Mouse (Mus musculus) kidney, postnatal 14 days (tissue): ENCODE results near the gene Gm45717.
A peak's percentile ranks its signal among the peaks of the same experiment; 100 is the strongest.

Experiments
- DNase-seq: peaks from one replicate; pipeline ENCODE4 v3.0.0; 2022; ENCODE audit warnings: mixed read lengths

Gene Gm45717

DNA sequence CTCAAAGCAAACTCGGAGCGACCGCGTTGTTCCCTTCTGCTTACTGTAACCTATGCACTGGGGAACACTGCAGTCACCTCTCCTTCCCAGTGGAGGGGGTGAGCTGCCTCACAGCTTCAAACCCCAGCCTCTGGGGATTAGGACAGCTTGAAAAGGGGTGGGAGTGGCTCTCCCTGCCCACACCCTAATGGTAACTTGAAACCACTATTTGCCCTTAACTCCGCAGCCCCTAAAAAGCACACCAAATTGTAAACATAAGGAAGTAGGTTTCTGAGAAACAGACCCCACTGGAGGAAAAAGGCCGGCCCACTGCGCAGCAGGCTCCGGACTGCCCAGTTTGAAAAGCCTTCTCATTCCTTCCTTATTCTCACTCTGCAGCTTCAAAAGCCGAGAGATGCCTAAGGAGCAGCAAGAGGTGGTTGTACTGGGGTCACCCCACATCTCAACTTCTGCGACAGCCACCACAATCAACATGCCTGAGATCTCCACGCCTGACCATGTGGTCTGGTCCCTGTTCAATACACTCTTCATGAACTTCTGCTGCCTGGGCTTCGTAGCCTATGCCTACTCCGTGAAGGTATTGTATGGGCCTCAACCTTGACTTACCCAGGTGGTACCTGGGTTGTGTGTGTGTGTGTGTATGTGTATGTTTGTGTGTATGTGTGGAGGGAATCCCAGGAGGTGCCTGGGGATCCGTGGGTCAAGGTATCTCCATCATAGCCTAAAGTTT, 12.3 kb upstream of the Gm45717 start:
- no peak for DNase-seq

DNA sequence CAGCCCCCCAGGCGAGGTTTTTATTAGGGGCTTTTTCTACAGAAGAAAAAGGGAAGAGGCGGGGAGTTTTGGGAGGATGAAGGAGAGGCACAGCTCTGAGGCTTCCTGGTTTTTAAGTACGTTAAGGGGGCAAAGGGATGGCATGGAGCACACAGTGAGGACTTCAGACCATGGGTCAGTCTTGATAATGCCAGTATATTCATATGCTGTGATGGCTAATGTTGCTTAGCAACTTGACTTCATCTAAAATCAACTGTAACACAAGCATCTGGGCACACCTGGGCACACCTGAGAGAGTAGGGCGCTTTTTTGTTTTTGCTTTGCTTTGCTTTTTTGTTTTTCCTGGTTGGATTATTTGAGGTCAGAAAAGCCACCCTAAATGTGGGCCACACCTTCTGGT, 11.2 kb upstream of the Gm45717 start, which contains the start of gene Ifitm1:
Gene Ifitm1, plus strand, starts transcription at position 301 of the 400 bp plus-strand sequence.
- no peak for DNase-seq

DNA sequence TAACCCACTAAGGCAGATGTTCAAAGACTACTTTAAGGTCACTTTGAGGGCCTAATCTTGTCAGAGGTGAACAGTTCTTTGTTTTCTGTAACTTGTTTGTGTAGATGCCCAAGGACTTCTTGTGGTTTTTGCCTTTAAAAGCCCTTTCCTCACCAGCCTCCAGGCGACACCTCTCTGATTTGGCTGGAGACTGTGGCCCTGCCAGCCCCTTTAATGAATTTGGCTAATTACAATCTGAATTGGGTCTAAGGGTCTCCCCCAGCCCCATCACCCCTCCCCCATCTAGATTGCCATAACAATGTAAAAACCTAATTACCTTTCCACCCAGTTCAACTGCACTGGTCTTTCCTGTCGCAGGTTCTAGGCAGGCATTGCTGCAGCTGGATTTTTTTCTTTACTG, 7.0 kb upstream of the Gm45717 start:
- no peak for DNase-seq

DNA sequence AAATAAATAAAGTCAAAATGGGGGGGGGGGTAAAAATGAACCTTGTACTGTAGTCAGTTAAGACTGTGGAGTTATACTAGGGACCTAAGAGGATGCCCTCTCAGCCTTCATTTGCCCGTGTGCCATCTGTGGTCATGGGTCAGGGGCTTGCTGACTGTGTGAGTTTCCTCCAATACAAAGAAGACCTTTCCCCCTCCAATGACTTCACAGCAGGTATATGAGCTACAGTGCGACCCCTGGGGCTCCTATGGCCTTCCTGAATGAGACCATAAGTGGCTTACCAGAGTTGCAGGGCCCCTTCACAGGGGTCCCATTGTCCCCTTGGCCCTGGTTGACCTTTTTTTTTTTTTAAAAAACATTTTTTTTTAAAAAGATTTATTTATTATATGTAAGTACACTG, 5.7 kb upstream of the Gm45717 start:
- DNase-seq = no peak

DNA sequence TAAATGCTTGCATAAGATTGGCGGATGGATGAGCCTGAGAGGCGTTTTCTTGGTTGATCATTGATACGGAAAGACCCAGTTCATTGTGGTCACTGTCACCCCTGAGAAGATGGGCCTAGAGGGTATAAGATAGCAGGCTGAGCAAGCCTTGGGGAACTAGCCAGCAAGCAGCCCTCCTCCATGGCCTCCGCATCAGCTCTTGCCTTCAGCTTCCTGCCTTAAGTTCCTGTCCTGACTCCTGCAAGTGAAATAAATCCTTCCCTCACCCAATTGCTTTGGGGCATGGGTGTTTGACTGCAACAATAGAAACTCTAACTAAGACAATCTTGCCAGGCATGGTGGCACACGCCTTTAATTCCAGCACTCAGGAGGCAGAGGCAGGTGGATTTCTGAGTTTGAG, 4.3 kb upstream of the Gm45717 start:
- DNase-seq = no peak

DNA sequence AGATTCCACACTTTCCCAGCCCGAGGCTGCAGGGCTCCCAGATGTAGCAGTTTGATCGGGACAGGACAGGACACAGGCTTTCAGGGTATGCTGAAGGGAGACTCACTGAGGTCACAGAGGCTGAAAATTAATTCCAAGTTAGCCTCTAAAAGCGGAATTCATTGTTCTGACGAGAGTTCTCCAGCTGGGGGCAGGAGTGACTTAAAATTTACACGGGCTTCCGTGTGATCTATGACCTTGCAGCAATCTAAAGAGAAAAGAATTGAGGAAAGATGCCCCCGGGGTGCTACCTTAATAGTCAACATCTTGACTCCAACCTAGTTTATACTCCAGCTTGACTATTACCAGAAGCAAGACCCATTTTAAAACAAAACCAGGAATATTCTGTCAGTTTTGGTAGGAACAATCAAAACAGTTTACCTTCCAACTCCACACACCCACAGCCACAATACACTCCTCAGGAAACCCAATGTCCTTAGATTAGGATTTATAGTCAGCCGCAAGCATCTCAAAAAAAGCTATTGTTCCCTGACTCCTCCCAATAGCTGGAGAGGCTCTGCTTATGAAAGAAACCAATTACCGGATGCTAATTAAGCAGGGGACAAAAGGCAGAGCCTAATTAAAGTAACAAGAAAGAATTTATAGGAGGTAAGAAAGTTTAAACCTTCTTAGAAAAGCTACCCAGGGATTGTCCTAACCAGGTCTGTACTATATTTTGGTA, 3.6 kb upstream of the Gm45717 start:
- peak; percentile 72 for DNase-seq

DNA sequence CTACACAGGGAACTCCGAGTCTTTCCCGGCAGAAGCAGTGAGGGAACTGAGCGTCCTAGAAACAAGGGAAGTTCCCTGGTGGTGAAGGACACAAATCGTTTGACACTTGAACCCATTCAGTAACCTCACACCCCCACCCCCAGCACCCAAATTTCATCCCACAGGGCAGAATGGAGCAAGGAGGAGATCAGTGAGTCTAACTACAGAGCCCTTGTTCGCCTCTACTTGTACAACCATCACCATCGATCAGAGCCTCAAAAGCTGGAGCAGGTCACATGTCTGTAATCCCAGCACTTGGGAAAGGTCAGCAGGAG, 776 bp upstream of the Gm45717 start:
- no peak for DNase-seq

DNA sequence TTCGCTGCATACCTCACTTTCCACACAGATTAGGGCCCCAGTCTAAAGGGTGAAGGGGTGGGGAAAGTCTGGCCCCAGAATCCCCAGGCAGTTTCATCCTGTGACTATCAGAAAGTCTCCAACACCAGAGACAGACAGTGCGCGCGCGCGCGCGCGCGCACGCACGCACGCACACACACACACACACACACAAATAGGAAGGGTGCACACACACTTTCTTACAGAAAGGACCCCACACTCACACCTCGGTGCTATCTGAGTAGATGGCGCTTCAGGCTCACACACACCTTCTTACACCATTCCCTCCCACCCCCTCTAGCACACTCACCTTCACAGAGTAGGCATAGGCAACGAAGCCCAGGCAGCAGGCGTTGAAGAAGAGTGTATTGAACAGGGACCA, 395 bp downstream of the Gm45717 start:
- no peak for DNase-seq

DNA sequence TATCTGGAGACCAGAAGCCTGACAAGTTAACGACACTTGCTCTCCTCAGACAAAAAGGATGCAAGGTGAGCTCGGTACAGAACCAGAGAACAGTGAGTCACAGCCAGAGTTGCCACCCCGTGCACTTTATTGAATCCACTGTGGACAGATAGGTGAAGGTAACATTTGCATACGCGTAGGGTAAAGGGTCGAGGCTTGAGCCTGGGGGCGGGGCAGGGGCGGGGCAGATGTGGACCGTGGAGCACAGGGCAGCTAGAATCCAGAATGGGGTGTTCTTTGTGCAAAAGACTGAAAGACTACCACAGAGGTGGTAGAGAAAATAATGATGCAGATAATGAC, 1.0 kb downstream of the Gm45717 start:
- DNase-seq = no peak

DNA sequence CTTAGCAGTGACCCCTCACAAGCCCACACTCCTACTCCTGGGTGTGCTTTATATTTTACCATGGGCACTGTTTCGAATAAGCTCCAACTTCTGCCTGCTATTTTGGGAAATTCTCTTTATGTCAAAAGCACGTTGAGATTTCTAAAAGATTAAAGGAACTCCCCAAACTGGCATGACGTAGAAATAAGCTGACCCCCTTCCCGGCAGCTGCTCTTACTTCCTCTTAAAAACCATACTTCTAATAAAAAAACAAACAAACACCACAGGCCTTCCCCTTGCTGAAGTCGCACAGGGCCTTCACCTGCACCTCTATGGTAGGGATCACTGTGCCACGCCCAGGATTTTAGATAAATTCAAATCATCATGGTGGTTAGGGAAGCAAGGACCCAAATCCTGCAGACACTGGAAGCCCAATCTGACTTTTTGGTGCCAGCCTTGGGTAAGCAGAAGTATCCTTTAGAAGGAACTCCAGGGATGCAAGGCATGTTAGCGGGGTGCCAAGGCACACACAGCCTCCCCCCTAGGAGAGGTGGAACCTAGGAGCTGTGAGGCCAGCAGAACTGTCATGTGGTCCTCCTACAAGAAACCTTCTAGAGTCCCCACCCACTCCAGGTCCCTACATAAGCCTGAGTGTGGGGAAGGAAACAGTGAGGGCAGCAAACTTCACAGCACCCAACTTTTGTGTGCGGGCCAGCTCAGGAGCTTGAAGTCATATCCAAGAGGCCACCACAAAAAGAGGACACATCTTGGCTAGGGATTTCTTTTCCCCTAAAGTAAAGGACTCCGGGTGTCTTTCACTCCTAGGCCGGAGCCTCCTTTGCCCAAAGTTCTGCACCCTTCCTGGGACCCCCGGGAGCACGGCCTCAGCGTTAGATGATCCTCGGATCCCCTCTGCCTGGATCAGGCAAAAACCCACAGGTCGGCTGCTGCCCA, 1.7 kb downstream of the Gm45717 start:
- DNase-seq = no peak

DNA sequence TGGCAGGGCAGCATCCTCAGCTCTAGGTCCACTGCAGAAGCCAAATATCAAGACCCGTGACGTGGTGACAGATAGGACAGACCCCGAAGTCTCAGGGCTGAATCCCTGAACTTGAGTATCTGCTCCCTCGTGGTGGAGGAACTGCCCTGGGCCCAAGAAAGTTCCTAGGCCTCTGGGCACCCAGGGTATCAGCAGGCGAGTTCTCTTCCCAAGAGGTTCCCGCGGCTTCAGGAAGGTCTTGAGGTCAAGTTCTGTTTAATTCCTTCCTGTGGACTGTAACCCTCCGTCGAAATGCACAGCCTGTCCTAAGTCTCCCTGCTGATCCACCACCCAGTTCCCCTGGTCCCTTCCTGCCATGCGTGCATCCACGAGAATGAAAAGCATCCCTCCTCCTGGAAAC, 2.6 kb downstream of the Gm45717 start:
- DNase-seq = no peak

DNA sequence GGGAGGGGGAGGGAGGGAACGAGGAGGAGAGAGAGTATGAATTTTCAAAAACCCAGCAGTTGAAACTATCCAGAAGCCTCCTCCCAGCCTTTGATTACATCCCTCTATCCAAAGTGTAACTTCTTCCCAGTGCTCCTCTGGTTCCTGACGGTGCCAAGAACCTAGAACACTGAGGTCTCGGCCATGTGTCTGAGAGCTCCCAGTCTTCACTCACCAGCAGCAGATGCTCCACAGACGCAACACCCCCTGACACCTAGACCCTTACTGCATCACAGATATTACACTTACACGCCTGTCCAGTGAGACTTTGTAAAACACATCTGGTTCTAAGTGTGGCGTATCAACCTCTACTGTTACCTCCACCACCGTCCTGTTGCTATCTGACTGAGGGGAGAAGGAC, 3.3 kb downstream of the Gm45717 start:
- no peak for DNase-seq

DNA sequence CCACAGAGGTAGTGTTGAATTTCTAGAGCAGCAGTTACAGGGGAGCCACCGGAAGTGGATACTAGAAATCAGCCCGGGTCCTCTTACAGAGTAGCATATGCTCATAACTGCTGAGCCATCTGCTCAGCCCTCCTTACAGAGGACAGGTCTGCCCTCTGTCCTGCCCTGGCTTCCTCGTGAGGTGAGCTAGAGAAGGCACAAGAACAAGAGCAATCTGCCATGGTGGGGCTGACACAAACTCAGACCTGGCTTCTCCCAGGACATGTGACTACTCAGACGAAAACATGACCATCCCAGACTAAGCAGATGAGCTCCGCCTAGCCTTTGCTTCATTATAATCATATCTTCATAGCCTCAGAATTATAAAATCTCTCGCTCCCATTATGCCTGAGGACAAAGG, 4.0 kb downstream of the Gm45717 start:
- no peak for DNase-seq

DNA sequence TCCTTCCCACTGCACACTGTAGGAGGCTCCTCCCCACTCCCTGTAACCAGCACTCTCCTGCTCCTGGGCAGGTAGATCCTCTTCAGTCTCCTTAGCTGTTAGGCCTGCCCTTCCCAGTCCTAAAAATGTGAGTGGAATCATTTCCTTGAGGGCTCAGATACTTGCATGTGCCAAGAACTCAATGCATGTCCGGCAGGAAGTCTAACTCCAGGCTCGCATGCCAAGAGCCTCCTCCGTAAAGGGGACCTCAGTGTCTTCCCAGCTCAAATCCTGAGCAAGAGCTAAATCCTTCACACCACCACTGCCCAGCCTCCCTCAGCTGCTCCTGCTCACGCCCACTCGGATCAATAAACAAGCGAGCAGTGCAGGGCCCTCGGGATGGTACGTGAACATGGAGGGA, 4.7 kb downstream of the Gm45717 start:
- peak; percentile 75 for DNase-seq

DNA sequence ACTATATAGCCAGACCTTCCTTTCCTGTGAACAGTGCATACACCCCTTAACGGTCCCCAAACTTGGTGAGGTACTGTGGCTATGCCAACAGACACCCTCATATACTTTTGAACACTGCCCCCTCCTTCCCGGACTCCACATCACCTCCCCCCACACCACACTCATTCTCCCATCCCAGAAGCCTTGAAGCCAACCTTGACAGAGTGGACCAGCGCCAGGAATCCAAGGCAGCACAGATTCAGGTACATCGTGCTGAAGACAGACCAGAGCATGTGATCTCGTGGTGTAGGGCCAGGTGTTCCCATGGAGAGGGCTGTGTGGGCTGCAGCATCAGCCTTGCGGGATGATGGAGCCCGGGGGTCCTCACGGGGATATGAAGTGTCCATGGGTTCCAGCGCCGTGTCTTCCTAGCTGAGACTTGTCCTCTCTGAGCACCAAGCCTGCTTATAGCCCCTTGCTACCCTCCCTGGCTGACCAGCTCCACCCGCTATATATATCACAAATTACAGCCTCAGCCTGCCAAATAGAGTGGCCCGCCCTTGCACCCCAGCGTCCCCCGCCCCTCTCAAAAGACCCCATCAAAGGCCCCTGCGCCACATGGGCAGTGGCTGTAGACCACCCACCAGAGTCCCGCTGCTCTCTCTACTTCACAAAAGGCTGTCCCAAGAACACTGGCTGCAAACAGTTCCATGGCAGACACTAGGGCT, 5.8 kb downstream of the Gm45717 start, which contains the start of gene Ifitm5:
Gene Ifitm5, minus strand, starts transcription at position 468 of the 707 bp plus-strand sequence.
- no peak for DNase-seq

DNA sequence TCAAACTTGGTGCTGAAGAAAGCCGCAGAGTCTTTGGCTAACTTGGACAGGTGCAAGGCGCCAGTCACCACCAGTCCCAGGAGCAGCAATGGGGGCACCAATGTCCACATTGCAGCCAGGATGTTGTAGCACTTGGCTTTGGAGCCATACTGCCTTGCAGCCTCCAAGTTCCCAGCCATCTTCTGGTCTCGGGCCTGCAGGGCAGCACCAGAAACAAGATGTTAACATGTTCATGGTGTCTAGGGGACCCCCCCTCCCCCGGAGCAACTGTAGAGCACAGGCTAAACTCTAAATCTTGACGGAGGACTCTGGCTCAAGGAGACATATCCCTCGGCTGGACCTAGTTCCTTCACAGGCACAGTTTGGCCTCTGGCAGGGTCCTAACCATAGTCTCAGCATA, 6.5 kb downstream of the Gm45717 start:
- DNase-seq = no peak

DNA sequence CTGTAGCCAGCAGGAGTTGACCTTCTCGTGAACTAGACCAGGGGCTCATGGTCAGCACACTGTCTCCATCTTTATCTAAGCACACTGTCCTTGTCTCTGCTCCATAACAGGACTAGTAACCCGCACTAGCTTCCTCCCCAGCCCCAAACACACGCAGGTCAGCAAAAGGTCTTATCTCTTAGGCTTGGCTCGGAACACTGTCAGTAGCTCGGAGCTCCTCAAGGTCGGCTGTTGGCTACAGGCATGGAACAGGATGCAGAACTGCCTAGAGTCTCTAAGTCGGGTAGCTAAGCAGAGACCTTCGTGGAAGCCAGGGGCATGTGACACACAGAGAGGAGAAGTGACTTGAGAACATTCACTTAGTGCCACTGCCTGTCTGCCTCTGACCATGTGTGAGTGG, 7.6 kb downstream of the Gm45717 start:
- DNase-seq = no peak

DNA sequence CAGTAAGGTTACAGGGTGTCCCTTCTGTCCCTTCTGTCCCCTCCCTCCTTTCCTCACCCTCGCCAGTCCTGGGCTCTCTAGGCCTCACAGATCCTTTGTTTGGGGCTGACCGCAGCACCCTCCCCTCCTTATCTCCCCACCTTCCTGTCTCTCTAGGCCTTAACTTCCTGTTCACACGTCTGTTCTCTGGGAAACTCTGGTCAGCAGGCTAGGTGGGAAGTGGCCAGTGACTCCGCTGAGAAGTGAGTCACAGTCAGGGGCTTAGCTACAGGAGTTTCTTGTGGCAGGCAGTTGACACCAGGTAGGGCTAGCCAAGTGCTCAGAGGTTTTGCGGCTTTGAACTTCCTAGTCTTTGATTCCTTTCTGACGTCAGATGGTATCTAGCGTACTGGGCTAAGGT, 8.8 kb downstream of the Gm45717 start:
- DNase-seq = no peak

DNA sequence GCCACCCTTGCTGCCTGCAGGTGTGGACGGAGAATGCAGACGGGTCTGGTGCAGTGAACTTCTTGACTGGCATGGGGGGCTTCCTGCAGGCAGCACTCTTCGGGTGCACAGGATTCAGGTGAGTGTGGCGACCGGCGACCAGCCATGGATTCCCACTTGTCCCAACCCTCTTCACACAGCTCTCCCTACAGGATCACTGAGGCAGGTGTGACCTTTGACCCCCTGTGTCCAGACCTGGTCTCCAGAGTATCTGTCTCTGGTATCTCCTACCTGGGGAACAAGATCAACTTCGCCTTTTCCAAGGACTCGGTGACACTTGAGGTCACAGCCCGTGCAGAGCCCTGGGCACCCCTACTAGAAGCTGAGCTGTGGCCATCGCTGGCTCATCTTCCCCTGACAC, 9.4 kb downstream of the Gm45717 start:
- no peak for DNase-seq

DNA sequence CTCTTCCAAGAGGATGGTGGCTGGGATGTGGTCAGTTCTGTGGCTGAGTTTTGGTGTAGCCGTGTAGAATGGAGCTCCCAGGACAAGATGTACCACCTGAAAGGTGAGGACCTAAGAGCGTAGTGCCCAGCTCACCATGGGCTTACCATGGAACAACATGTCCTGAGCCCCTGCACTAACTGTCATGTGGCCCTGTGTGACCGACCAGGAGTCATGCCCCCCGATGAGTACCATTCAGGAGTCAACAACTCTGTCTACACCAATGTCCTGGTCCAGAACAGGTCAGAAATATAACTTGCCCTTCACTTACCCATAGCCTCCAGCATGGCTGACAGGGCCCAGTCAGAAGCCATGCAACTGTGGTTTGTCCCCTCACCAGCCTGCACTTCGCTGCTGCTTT, 10.5 kb downstream of the Gm45717 start:
- DNase-seq = no peak

DNA sequence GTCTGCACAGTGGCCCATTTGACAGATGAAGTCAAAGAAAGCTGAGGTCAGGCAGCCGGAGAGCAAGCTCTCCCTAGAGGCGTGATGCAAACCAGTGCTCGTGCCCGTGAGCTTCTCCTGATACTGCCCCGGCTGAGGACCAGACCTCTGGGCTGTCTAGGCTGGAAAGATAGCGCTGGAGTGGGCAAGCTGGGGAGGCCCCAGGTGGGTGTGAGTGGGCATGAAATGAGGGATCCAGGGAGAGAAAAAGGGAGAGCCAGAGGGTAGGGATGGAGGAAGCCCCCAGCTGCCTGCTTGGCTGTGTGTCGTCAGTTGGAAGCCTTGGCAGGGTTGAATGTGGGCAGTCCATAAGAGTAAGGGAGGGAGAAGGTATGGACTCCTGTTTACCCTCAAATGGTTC, 11.5 kb downstream of the Gm45717 start:
- no peak for DNase-seq

DNA sequence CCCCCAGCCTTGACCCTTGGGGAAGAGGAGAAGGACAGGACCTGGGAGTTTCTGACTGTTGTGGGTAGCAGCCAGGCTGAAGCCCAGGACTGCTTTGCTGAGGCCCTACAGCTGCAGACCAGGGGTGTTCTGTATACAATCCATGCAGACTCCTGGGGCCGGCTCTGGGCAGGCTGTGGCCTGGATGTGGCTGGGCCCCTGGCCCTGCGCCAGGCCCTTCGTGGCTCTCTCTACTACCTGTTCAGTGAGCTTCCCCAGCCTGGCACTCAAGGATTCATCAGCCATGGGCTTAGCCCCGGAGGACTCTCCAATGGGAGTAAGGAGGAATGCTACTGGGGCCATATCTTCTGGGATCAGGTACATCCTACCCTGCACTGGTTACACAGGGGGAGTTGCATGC, 12.4 kb downstream of the Gm45717 start:
- DNase-seq = no peak

DNA sequence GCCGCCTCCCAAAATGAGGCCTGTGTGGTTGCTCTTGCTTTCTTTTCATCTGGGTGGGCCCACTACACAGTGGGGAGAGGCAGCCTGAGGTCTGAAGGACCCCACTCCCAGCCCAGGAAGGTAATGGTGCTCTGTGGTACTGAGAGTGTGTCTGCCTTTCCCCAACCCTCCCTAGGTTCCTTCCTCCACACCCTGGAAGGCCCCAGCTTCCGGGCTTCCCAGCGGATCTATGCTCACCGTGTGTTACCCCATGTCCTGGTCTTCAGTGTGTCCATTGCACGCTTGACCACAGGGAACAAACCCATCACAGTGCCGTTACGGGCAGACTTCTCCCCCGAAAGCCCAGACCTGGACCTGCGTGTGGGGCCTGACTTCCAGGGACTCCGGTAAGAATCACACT, 12.9 kb downstream of the Gm45717 start:
- DNase-seq = no peak
